Mouse (Mus musculus) embryonic facial prominence, embryonic 14.5 days (tissue): Measurements from ENCODE around the gene Pdpk1. TPM values are rescaled to one million over a fixed set of nuclear protein-coding genes. Genes with fewer than 3 reads are reported as not detected.
A peak's percentile ranks its signal among the peaks of the same experiment; 100 is the strongest.
"Not testable (repeated sequence)": the region's sequence is repeated elsewhere in the genome, so short reads cannot be mapped to it uniquely, and the experiment has no call there.

Source experiments
- ATAC-seq: fragments of 200-750 bp; cut with Nextera tagmentation; 2 replicates; pipeline ENCODE4 v1.8.0; 2017; ENCODE audit warnings: low read depth, moderate number of reproducible peaks, moderate TSS enrichment
- DNase-seq: peaks from one replicate; pipeline ENCODE4 v3.0.0-alpha.2; 2015; ENCODE audit warnings: low spot score
- H3K27ac ChIP-seq: fragments of 300-500 bp; sonication (generic); replicated peaks from 2 replicates; pipeline ENCODE4 v1.5.1; 2014; ENCODE audit warnings: low read depth, mild to moderate bottlenecking, low read length, moderate library complexity
- H3K27me3 ChIP-seq: fragments of 300-500 bp; sonication (generic); replicated peaks from 2 replicates; pipeline ENCODE4 v1.6.1; 2014; ENCODE audit warnings: low read length; ENCODE audit not compliant: control insufficient read depth, insufficient read depth
- H3K36me3 ChIP-seq: fragments of 300-500 bp; sonication (generic); 2 replicates; pipeline ENCODE4 v1.6.1; 2014; ENCODE audit warnings: low read length, mixed read lengths; ENCODE audit not compliant: control insufficient read depth, insufficient read depth
- H3K4me1 ChIP-seq: fragments of 300-500 bp; sonication (generic); 2 replicates; pipeline ENCODE4 v1.6.1; 2014; ENCODE audit warnings: antibody characterized with exemption, low read length; ENCODE audit not compliant: control insufficient read depth, insufficient read depth
- H3K4me2 ChIP-seq: fragments of 300-500 bp; sonication (generic); 2 replicates; pipeline ENCODE4 v1.6.1; 2014; ENCODE audit warnings: low read depth, mild to moderate bottlenecking, low read length, moderate library complexity, mixed read lengths
- H3K4me3 ChIP-seq: fragments of 300-500 bp; sonication (generic); 2 replicates; pipeline ENCODE4 v1.5.1; 2014; ENCODE audit warnings: low read depth, mild to moderate bottlenecking, low read length
- H3K9ac ChIP-seq: fragments of 300-500 bp; sonication (generic); 2 replicates; pipeline ENCODE4 v1.6.1; 2014; ENCODE audit warnings: low read depth, mild to moderate bottlenecking, low read length, moderate library complexity, mixed read lengths
- H3K9me3 ChIP-seq: fragments of 300-500 bp; sonication (generic); 2 replicates; pipeline ENCODE4 v1.6.1; 2016; ENCODE audit warnings: low read length; ENCODE audit not compliant: control insufficient read depth
- WGBS: fragments of 180-500 bp; shearing (Covaris S2); extraction: QIAGEN DNeasy Blood & Tissue Kit; methylation state at CpG from one replicate; pipeline ENCODE4 v1.1.7; 2014; 5-methylcytosine and 5-hydroxymethylcytosine counted together
- polyA plus RNA-seq: library from polyadenylated mRNA; unstranded; fragments of >200 nt; fragmentation: Nextera tagmentation; extraction: Ambion mirVana; gene quantifications from 2 replicates; pipeline ENCODE4 v1.2.1, GENCODE M21; 2014

Pdpk1 gene
- polyA plus RNA-seq, 1 experiment from 2014 or later = 46.3 TPM

- Histone ChIP-seq H3K36me3 (no peaks in the 10 kb centered on the region), H3K4me3 (peak overlapping the region; percentile 97), H3K27me3 (no peaks in the 10 kb centered on the region), H3K27ac (peak overlapping the region; percentile 87), H3K4me2 (peak overlapping the region; percentile 81), H3K4me1 (peaks cover 7% of the 10 kb centered on the region), H3K9me3 (no peaks in the 10 kb centered on the region), H3K9ac (peak overlapping the region; percentile 93)
- peak; percentile 58 for ATAC-seq
- DNase-seq = peak; percentile 52
- 0% methylated on average over 13 of the region's 43 CpGs for WGBS
Measured at GRCm38 (mm10) chr17:24140845-24141424, 9.8 kb downstream of the Pdpk1 start.

- H3K27ac ChIP-seq = no peak overlapping the region
- H3K36me3 ChIP-seq = no peaks in the 10 kb centered on the region
- DNase-seq = no peak
- H3K4me2 ChIP-seq = peak overlapping the region; percentile 81
- H3K4me3 ChIP-seq = peak overlapping the region; percentile 97
- WGBS = 85% methylated on average over 4 of the region's 4 CpGs
- peaks cover 7% of the 10 kb centered on the region for H3K4me1 ChIP-seq
- H3K27me3 ChIP-seq = no peaks in the 10 kb centered on the region
- no peaks in the 10 kb centered on the region for H3K9me3 ChIP-seq
- ATAC-seq = no peak
- peak overlapping the region; percentile 93 for H3K9ac ChIP-seq
Measured at GRCm38 (mm10) chr17:24139968-24140367, 10.8 kb downstream of the Pdpk1 start.

- ATAC-seq = no peak
- no peaks in the 10 kb centered on the region for H3K9me3 ChIP-seq
Measured at GRCm38 (mm10) chr17:24139256-24139655, 11.5 kb downstream of the Pdpk1 start.

GRCm38 (mm10) chr17:24137226-24137880 lies 13.4 kb downstream of the Pdpk1 start:
- 64% methylated on average over 2 of the region's 2 CpGs for WGBS
- Histone ChIP-seq H3K4me3 (no peak overlapping the region), H3K36me3 (no peaks in the 10 kb centered on the region), H3K27ac (no peak overlapping the region), H3K4me2 (no peak overlapping the region), H3K9ac (no peak overlapping the region), H3K9me3 (no peaks in the 10 kb centered on the region), H3K27me3 (no peaks in the 10 kb centered on the region), H3K4me1 (peaks cover 7% of the 10 kb centered on the region)
- ATAC-seq (no peak), DNase-seq (no peak)

More at GRCm38 (mm10) chr17:24139256-24139655, 11.5 kb downstream of the Pdpk1 start:
- Histone ChIP-seq H3K4me1 (peaks cover 7% of the 10 kb centered on the region), H3K4me3 (no peak overlapping the region), H3K9ac (no peak overlapping the region), H3K27me3 (no peaks in the 10 kb centered on the region), H3K36me3 (no peaks in the 10 kb centered on the region), H3K4me2 (no peak overlapping the region), H3K27ac (no peak overlapping the region)
- 75% methylated on average over 3 of the region's 3 CpGs for WGBS
- no peak for DNase-seq

- Histone ChIP-seq H3K4me2 (no peak overlapping the region), H3K4me3 (no peak overlapping the region), H3K27ac (no peak overlapping the region), H3K4me1 (peaks cover 5% of the 10 kb centered on the region), H3K9ac (no peak overlapping the region), H3K9me3 (no peaks in the 10 kb centered on the region), H3K27me3 (no peaks in the 10 kb centered on the region), H3K36me3 (no peaks in the 10 kb centered on the region)
- ATAC-seq (no peak), DNase-seq (no peak)
Measured at GRCm38 (mm10) chr17:24134062-24134461, 16.7 kb downstream of the Pdpk1 start.

- DNase-seq, H3K27me3 ChIP-seq, H3K4me2 ChIP-seq, H3K36me3 ChIP-seq, H3K9ac ChIP-seq, H3K4me3 ChIP-seq, ATAC-seq, H3K27ac ChIP-seq, H3K4me1 ChIP-seq, H3K9me3 ChIP-seq: not testable (repeated sequence)
- 89% methylated on average over 4 of the region's 4 CpGs for WGBS
Measured at GRCm38 (mm10) chr17:24132919-24133318, 17.8 kb downstream of the Pdpk1 start.

- WGBS = 93% methylated on average over 3 of the region's 3 CpGs
- ATAC-seq = no peak
- Histone ChIP-seq H3K27ac (no peak overlapping the region), H3K36me3 (no peaks in the 10 kb centered on the region), H3K9ac (no peak overlapping the region), H3K27me3 (no peaks in the 10 kb centered on the region), H3K4me2 (no peak overlapping the region), H3K4me1 (peaks cover 5% of the 10 kb centered on the region), H3K9me3 (no peaks in the 10 kb centered on the region), H3K4me3 (no peak overlapping the region)
- DNase-seq = no peak
Measured at GRCm38 (mm10) chr17:24131570-24131969, 19.2 kb downstream of the Pdpk1 start.

GRCm38 (mm10) chr17:24129246-24129645 lies 21.5 kb downstream of the Pdpk1 start:
- 95% methylated on average over 4 of the region's 4 CpGs for WGBS
- H3K9me3 ChIP-seq, H3K4me1 ChIP-seq, H3K36me3 ChIP-seq, H3K27ac ChIP-seq, H3K27me3 ChIP-seq, H3K9ac ChIP-seq, H3K4me3 ChIP-seq, ATAC-seq, DNase-seq, H3K4me2 ChIP-seq: not testable (repeated sequence)

GRCm38 (mm10) chr17:24127592-24127991 lies 23.1 kb downstream of the Pdpk1 start:
- Histone ChIP-seq H3K4me3 (no peak overlapping the region), H3K27ac (no peak overlapping the region), H3K9ac (no peak overlapping the region), H3K9me3 (no peaks in the 10 kb centered on the region), H3K36me3 (no peaks in the 10 kb centered on the region), H3K27me3 (no peaks in the 10 kb centered on the region), H3K4me2 (no peak overlapping the region), H3K4me1 (peaks cover 5% of the 10 kb centered on the region)
- no peak for ATAC-seq
- WGBS = 94% methylated on average over 1 of the region's 1 CpGs
- DNase-seq = no peak
